ENCODE assay signal across 22 mouse cellular contexts in the genomic region with DNA sequence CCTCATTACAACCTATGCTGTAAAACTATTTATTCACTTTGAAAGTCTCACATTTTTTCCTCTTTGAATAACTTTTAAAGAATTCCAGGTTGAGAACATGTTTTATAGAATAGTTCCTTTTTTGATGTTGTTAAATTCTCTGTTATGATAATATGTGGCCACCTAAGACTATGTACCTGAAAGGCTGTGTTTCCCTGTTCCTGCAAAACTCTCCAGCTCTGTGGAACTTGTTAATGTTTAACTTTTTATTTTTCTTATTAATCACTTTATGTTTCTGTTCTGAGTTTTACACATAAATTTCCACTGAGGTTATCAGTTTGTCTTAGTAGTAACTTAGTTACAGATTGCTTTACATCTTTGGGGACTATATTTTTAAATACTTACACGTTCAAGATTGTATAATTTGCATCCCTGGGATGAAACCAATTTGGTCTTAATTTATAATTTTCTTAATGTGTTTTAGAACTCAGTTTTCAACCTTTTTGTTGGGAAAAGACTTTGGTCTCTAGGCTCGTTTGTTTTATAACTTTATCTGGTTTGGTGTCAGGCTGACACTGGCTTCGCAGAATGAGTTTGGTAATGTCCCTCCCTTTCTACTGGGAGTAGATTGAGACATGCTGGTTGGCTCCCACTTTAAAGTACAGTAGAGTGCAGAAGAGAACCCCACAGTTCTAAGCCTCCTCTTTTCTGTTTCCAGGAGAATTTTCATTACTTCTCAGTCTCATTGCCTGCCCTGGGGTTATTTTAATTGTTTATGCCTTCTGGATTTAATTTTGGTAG. TPM values are rescaled to one million over a fixed set of nuclear protein-coding genes. Genes with fewer than 3 reads are reported as not detected.
DNase-seq lines count a peak whose midpoint lies in the region; ATAC-seq and TF ChIP-seq lines count a peak whose summit lies in the region.
"Had no signal": no experiment of that assay in that cellular context is flagged by ENCODE, and none has a peak within 500 bp of the region (broad histone marks: within the 10 kb centered on the region; RNA-seq: fewer than 3 reads in every experiment).

No protein-coding gene starts in this region.

- H3K27me3 ChIP-seq in kidney, embryonic 15.5 days, result no peaks in the 10 kb centered on the region
- no peaks in the 10 kb centered on the region for H3K27me3 ChIP-seq in intestine, embryonic 15.5 days (replicated peaks)
- H3K27me3 ChIP-seq in intestine, postnatal 0 days (replicated peaks; ENCODE audit: control insufficient read depth, insufficient read depth, low read length), result no peaks in the 10 kb centered on the region
- no peaks in the 10 kb centered on the region for H3K27me3 ChIP-seq in forebrain, embryonic 13.5 days
- H3K27me3 ChIP-seq: embryonic facial prominence, embryonic 12.5 days; Patski had no signal

- no peak for DNase-seq in kidney, adult 11 months
- DNase-seq: adrenal gland, adult 8-10 months; adrenal gland, postnatal 14 days; adrenal gland, postnatal 36 days; B cell, adult 2 months; cerebellum, adult 11-12 months; cerebellum, adult 2 months; cerebellum, adult 9-10 months; cerebellum, postnatal 10 days; cerebellum, postnatal 25 days; forebrain, postnatal 0 days had no signal

- H3K4me3 ChIP-seq in kidney, embryonic 15.5 days (replicated peaks), result no peak overlapping the region
- no peak overlapping the region for H3K4me3 ChIP-seq in intestine, embryonic 15.5 days (replicated peaks)
- no peak overlapping the region for H3K4me3 ChIP-seq in intestine, postnatal 0 days (ENCODE audit: low read depth, low read length)
- H3K4me3 ChIP-seq in forebrain, embryonic 13.5 days, result no peak overlapping the region
- H3K4me3 ChIP-seq: embryonic facial prominence, embryonic 10.5 days; embryonic facial prominence, embryonic 12.5 days had no signal

- no peaks in the 10 kb centered on the region for H3K36me3 ChIP-seq in kidney, embryonic 15.5 days
- no peaks in the 10 kb centered on the region for H3K36me3 ChIP-seq in intestine, embryonic 15.5 days
- no peaks in the 10 kb centered on the region for H3K36me3 ChIP-seq in intestine, postnatal 0 days (ENCODE audit: control insufficient read depth, insufficient read depth)
- H3K36me3 ChIP-seq in forebrain, embryonic 13.5 days (ENCODE audit: poor library complexity, severe bottlenecking), result no peaks in the 10 kb centered on the region
- H3K36me3 ChIP-seq: embryonic facial prominence, embryonic 10.5 days; embryonic facial prominence, embryonic 12.5 days; G1E had no signal

- H3K9ac ChIP-seq in kidney, embryonic 15.5 days, result no peak overlapping the region
- no peak overlapping the region for H3K9ac ChIP-seq in intestine, embryonic 15.5 days
- no peak overlapping the region for H3K9ac ChIP-seq in intestine, postnatal 0 days (ENCODE audit: low read depth, low read length)
- no peak overlapping the region for H3K9ac ChIP-seq in forebrain, embryonic 13.5 days
- H3K9ac ChIP-seq: embryonic facial prominence, embryonic 12.5 days; forebrain, postnatal 0 days had no signal

- no peaks in the 10 kb centered on the region for H3K4me1 ChIP-seq in kidney, embryonic 15.5 days
- H3K4me1 ChIP-seq in intestine, embryonic 15.5 days (replicated peaks), result no peaks in the 10 kb centered on the region
- no peaks in the 10 kb centered on the region for H3K4me1 ChIP-seq in intestine, postnatal 0 days (replicated peaks; ENCODE audit: control insufficient read depth, insufficient read depth, low read length)
- no peaks in the 10 kb centered on the region for H3K4me1 ChIP-seq in forebrain, embryonic 13.5 days
- H3K4me1 ChIP-seq: embryonic facial prominence, embryonic 10.5 days; embryonic facial prominence, embryonic 12.5 days had no signal

- WGBS in kidney, embryonic 15.5 days, result 57% methylated on average over 3 of the region's 3 CpGs
- WGBS in intestine, embryonic 15.5 days, result 48% methylated on average over 3 of the region's 3 CpGs
- 33% methylated on average over 3 of the region's 3 CpGs for WGBS in intestine, postnatal 0 days
- 76% methylated on average over 3 of the region's 3 CpGs for WGBS in forebrain, embryonic 13.5 days

- no peaks in the 10 kb centered on the region for H3K9me3 ChIP-seq in kidney, embryonic 15.5 days (replicated peaks)
- H3K9me3 ChIP-seq in intestine, embryonic 15.5 days, result no peaks in the 10 kb centered on the region
- no peaks in the 10 kb centered on the region for H3K9me3 ChIP-seq in intestine, postnatal 0 days (ENCODE audit: control insufficient read depth)
- no peaks in the 10 kb centered on the region for H3K9me3 ChIP-seq in forebrain, embryonic 13.5 days (replicated peaks)
- H3K9me3 ChIP-seq: embryonic facial prominence, embryonic 10.5 days; embryonic facial prominence, embryonic 12.5 days; G1E had no signal

- no peak for TF ChIP-seq CTCF in intestine, postnatal 0 days (IDR thresholded peaks at IDR 0.05; ENCODE audit: low read depth)

- 0 out of 2 replicates have a peak overlapping the region, but pooled peaks have one; percentile 2 for H3K27ac ChIP-seq in kidney, embryonic 15.5 days
- no peak overlapping the region for H3K27ac ChIP-seq in intestine, embryonic 15.5 days
- H3K27ac ChIP-seq in intestine, postnatal 0 days (ENCODE audit: low read depth, low read length), result no peak overlapping the region
- H3K27ac ChIP-seq in forebrain, embryonic 13.5 days, result no peak overlapping the region
- H3K27ac ChIP-seq: embryonic facial prominence, embryonic 10.5 days; embryonic facial prominence, embryonic 12.5 days had no signal

- no peak for ATAC-seq in kidney, embryonic 15.5 days (replicated peaks; ENCODE audit: low FRiP score)
- peak; percentile 81 for ATAC-seq in intestine, embryonic 15.5 days
- ATAC-seq in intestine, postnatal 0 days, result 0 out of 2 replicates have a peak, but pooled peaks have one; percentile 22
- ATAC-seq in forebrain, embryonic 13.5 days, result no peak
- ATAC-seq: activated CD4-positive, CD25-positive, alpha-beta regulatory T cell, adult 4 months; CD4-positive, CD25-positive, alpha-beta regulatory T cell, adult 4 months; forebrain, embryonic 14.5 days; forebrain, postnatal 0 days; Patski had no signal

- H3K4me2 ChIP-seq in kidney, embryonic 15.5 days, result no peak overlapping the region
- H3K4me2 ChIP-seq in intestine, embryonic 15.5 days (replicated peaks), result no peak overlapping the region
- no peak overlapping the region for H3K4me2 ChIP-seq in intestine, postnatal 0 days (replicated peaks; ENCODE audit: low read depth)
- no peak overlapping the region for H3K4me2 ChIP-seq in forebrain, embryonic 13.5 days
- H3K4me2 ChIP-seq: embryonic facial prominence, embryonic 12.5 days had no signal

RNA-seq across cellular contexts. Expression of gene Fndc3a, which starts 12.7 kb away (rescaled TPM):
- 52.4 and 55.4 TPM in 2 replicates for polyA plus RNA-seq in kidney, embryonic 15.5 days (2015; fragmentation: Nextera tagmentation; extraction: Ambion mirVana)
- polyA plus RNA-seq in intestine, embryonic 15.5 days (2015; fragmentation: Nextera tagmentation; extraction: Ambion mirVana), result 44.5 and 53.3 TPM in 2 replicates
- 29.7 and 36.3 TPM in 2 replicates for polyA plus RNA-seq in intestine, postnatal 0 days (2015; fragmentation: Nextera tagmentation; extraction: Ambion mirVana)
- polyA plus RNA-seq in forebrain, embryonic 13.5 days (2015; fragmentation: Nextera tagmentation; extraction: Ambion mirVana), result 48.1 and 55.5 TPM in 2 replicates

Comparison
In these comparisons a context has a peak if more than half of its experiments do, and no peak if none do; other contexts are left out.
1. ATAC-seq: peak in intestine, embryonic 15.5 days (single experiment) and intestine, postnatal 0 days (single experiment); none in kidney, embryonic 15.5 days (single experiment) and forebrain, embryonic 13.5 days (single experiment).